Comparison of ENCODE assay signal across 8 mouse cellular contexts in genomic region chr11:102267480-102267879, GRCm38 (mm10). TPM values are rescaled to one million over a fixed set of nuclear protein-coding genes. Genes with fewer than 3 reads are reported as not detected.
A peak's percentile ranks its signal among the peaks of the same experiment; 100 is the strongest.
DNase-seq lines count a peak whose midpoint lies in the region; ATAC-seq lines count a peak whose summit lies in the region.

No protein-coding gene starts in this region.

- H3K27ac ChIP-seq in intestine, embryonic 16.5 days (ENCODE audit: low read length), result no peak overlapping the region
- no peak overlapping the region; the same call in 1 of the 2 replicates for H3K27ac ChIP-seq in limb, embryonic 11.5 days (replicated peaks; ENCODE audit: low read depth, low read length)
- 0 out of 2 replicates have a peak overlapping the region, but pooled peaks have one; percentile 26 for H3K27ac ChIP-seq in midbrain, embryonic 14.5 days (replicated peaks; ENCODE audit: low read depth, low read length)
- H3K27ac ChIP-seq in stomach, embryonic 14.5 days (ENCODE audit: low read length), result no peak overlapping the region

- WGBS in intestine, embryonic 16.5 days, result 5% methylated on average over 11 of the region's 11 CpGs
- 12% methylated on average over 11 of the region's 11 CpGs for WGBS in limb, embryonic 11.5 days
- 8% methylated on average over 11 of the region's 11 CpGs for whole genome bisulfite sequencing in midbrain, embryonic 14.5 days
- 6% methylated on average over 11 of the region's 11 CpGs for WGBS in stomach, embryonic 14.5 days

- H3K4me2 ChIP-seq in intestine, embryonic 16.5 days (ENCODE audit: low read depth, low read length), result no peak overlapping the region
- no peak overlapping the region for H3K4me2 ChIP-seq in limb, embryonic 11.5 days (ENCODE audit: low read depth, severe bottlenecking)
- H3K4me2 ChIP-seq in midbrain, embryonic 14.5 days (ENCODE audit: low read length), result no peak overlapping the region; the same call in 1 of the 2 replicates
- no peak overlapping the region for H3K4me2 ChIP-seq in stomach, embryonic 14.5 days (replicated peaks; ENCODE audit: low read depth, low read length)

- ATAC-seq in granulocyte monocyte progenitor cell, adult 5-6 weeks (replicated peaks; ENCODE audit: poor library complexity, severe bottlenecking), result peak; percentile 79
- peak; percentile 58 for ATAC-seq in intestine, embryonic 16.5 days
- no peak for ATAC-seq in limb, embryonic 11.5 days (ENCODE audit: insufficient number of reproducible peaks, low FRiP score, low TSS enrichment, low read depth)
- ATAC-seq in midbrain, embryonic 14.5 days (ENCODE audit: low FRiP score, low TSS enrichment), result no peak; the same call in 1 of the 2 replicates
- ATAC-seq in stomach, embryonic 14.5 days (ENCODE audit: insufficient number of reproducible peaks, insufficient read depth, low FRiP score, low read depth), result peak; percentile 60; the same call in 1 of the 2 replicates

- no peak overlapping the region for H3K4me3 ChIP-seq in intestine, embryonic 16.5 days (ENCODE audit: low read length)
- no peak overlapping the region for H3K4me3 ChIP-seq in limb, embryonic 11.5 days (ENCODE audit: low read depth, low read length)
- no peak overlapping the region for H3K4me3 ChIP-seq in midbrain, embryonic 14.5 days (replicated peaks; ENCODE audit: low read depth, low read length)
- H3K4me3 ChIP-seq in stomach, embryonic 14.5 days (ENCODE audit: low read depth, low read length), result no peak overlapping the region

- H3K9ac ChIP-seq in intestine, embryonic 16.5 days (ENCODE audit: low read depth, low read length), result peak overlapping the region; percentile 19; the same call in 1 of the 2 replicates
- peak overlapping the region; percentile 37; the same call in 1 of the 2 replicates for H3K9ac ChIP-seq in limb, embryonic 11.5 days (ENCODE audit: low read length)
- H3K9ac ChIP-seq in midbrain, embryonic 14.5 days (replicated peaks; ENCODE audit: low read length), result no peak overlapping the region; the same call in 1 of the 2 replicates
- H3K9ac ChIP-seq in stomach, embryonic 14.5 days (replicated peaks; ENCODE audit: low read depth, low read length), result no peak overlapping the region

- H3K27me3 ChIP-seq in intestine, embryonic 16.5 days (replicated peaks; ENCODE audit: control insufficient read depth, insufficient read depth, low read length), result no peaks in the 10 kb centered on the region
- H3K27me3 ChIP-seq in limb, embryonic 11.5 days (ENCODE audit: control insufficient read depth, insufficient read depth, low read length), result no peaks in the 10 kb centered on the region
- no peaks in the 10 kb centered on the region for H3K27me3 ChIP-seq in midbrain, embryonic 14.5 days (ENCODE audit: control insufficient read depth, insufficient read depth, low read length)
- no peaks in the 10 kb centered on the region for H3K27me3 ChIP-seq in stomach, embryonic 14.5 days (ENCODE audit: control insufficient read depth, insufficient read depth, low read length)

- peaks cover 5% of the 10 kb centered on the region for H3K4me1 ChIP-seq in intestine, embryonic 16.5 days (ENCODE audit: control insufficient read depth, insufficient read depth, low read length)
- no peaks in the 10 kb centered on the region for H3K4me1 ChIP-seq in limb, embryonic 11.5 days (ENCODE audit: control insufficient read depth, insufficient read depth, low read length)
- no peaks in the 10 kb centered on the region for H3K4me1 ChIP-seq in midbrain, embryonic 14.5 days (ENCODE audit: control insufficient read depth, insufficient read depth, low read length)
- H3K4me1 ChIP-seq in stomach, embryonic 14.5 days (ENCODE audit: control insufficient read depth, insufficient read depth, low read length), result no peaks in the 10 kb centered on the region; the same call in 1 of the 2 replicates

- DNase-seq in urinary bladder, adult 18-20 months (ENCODE audit: low spot score in 2 of 2), result peak; percentile 25 to 45
- no peak for DNase-seq in urinary bladder, adult 2 months (ENCODE audit: low spot score)
- peak; percentile 88 for DNase-seq in embryo, embryonic 11 days
- peak; percentile 81 for DNase-seq in limb, embryonic 11.5 days (ENCODE audit: low spot score)
- DNase-seq in midbrain, embryonic 14.5 days, result peak; percentile 87

- no peaks in the 10 kb centered on the region for H3K9me3 ChIP-seq in intestine, embryonic 16.5 days (ENCODE audit: control insufficient read depth, low read length)
- no peaks in the 10 kb centered on the region for H3K9me3 ChIP-seq in limb, embryonic 11.5 days (ENCODE audit: control insufficient read depth, low read length)
- H3K9me3 ChIP-seq in midbrain, embryonic 14.5 days (ENCODE audit: control insufficient read depth, low read length), result no peaks in the 10 kb centered on the region
- no peaks in the 10 kb centered on the region for H3K9me3 ChIP-seq in stomach, embryonic 14.5 days (ENCODE audit: control insufficient read depth, low read depth, low read length)

- peaks cover 7% of the 10 kb centered on the region; the same call in 1 of the 2 replicates for H3K36me3 ChIP-seq in intestine, embryonic 16.5 days (ENCODE audit: control insufficient read depth, insufficient read depth, low read length)
- H3K36me3 ChIP-seq in limb, embryonic 11.5 days (ENCODE audit: control insufficient read depth, insufficient read depth, low read length), result peaks cover 8% of the 10 kb centered on the region; the same call in 1 of the 2 replicates
- H3K36me3 ChIP-seq in midbrain, embryonic 14.5 days (ENCODE audit: control insufficient read depth, insufficient read depth, low read length), result no peaks in the 10 kb centered on the region
- H3K36me3 ChIP-seq in stomach, embryonic 14.5 days (ENCODE audit: control insufficient read depth, insufficient read depth, low read length), result peaks cover 2% of the 10 kb centered on the region; the same call in 1 of the 2 replicates

RNA-seq across cellular contexts. Expression of gene Asb16, which starts 1.1 kb away (rescaled TPM):
- polyA plus RNA-seq in urinary bladder, adult 2 months (2012; rRNA removed), result 0.63 and 0.65 TPM in 2 replicates
- total RNA-seq in granulocyte monocyte progenitor cell, adult 5-6 weeks (2014; fragmentation: Nextera tagmentation), result 1.1 and 3.4 TPM in 2 replicates
- total RNA-seq in granulocyte monocyte progenitor cell, adult 5-6 weeks (2017), result 0.17 and 0.31 TPM in 2 replicates
- polyA plus RNA-seq in intestine, embryonic 16.5 days (2015; fragmentation: Nextera tagmentation; extraction: Ambion mirVana), result 0.05 TPM in 2 replicates
- polyA plus RNA-seq in limb, embryonic 11.5 days (2014; fragmentation: Nextera tagmentation; extraction: Ambion mirVana), result 0.13 and 0.33 TPM in 2 replicates
- 0.12 TPM in 1 of 2 replicates, not detected in the other for polyA plus RNA-seq in midbrain, embryonic 14.5 days (2014; fragmentation: Nextera tagmentation; extraction: Ambion mirVana)
- polyA plus RNA-seq in stomach, embryonic 14.5 days (2014; fragmentation: Nextera tagmentation; extraction: Ambion mirVana), result not detected in 2 replicates

RNA-seq across cellular contexts. Expression of gene Tmub2, which starts 17.3 kb away (rescaled TPM):
- polyA plus RNA-seq in urinary bladder, adult 2 months (2012; rRNA removed), result 50.8 and 57.6 TPM in 2 replicates
- 22.7 and 34.6 TPM in 2 replicates for total RNA-seq in granulocyte monocyte progenitor cell, adult 5-6 weeks (2014; fragmentation: Nextera tagmentation)
- 17.2 and 32.6 TPM in 2 replicates for total RNA-seq in granulocyte monocyte progenitor cell, adult 5-6 weeks (2017)
- polyA plus RNA-seq in intestine, embryonic 16.5 days (2015; fragmentation: Nextera tagmentation; extraction: Ambion mirVana), result 52.0 and 54.3 TPM in 2 replicates
- polyA plus RNA-seq in limb, embryonic 11.5 days (2014; fragmentation: Nextera tagmentation; extraction: Ambion mirVana), result 46.7 and 51.5 TPM in 2 replicates
- 76.4 and 78.4 TPM in 2 replicates for polyA plus RNA-seq in midbrain, embryonic 14.5 days (2014; fragmentation: Nextera tagmentation; extraction: Ambion mirVana)
- 53.0 and 55.0 TPM in 2 replicates for polyA plus RNA-seq in stomach, embryonic 14.5 days (2014; fragmentation: Nextera tagmentation; extraction: Ambion mirVana)

RNA-seq across cellular contexts. Expression of gene BC030867, which starts 18.8 kb away (rescaled TPM):
- 0.41 TPM in 2 replicates for polyA plus RNA-seq in urinary bladder, adult 2 months (2012; rRNA removed)
- 26.7 and 28.6 TPM in 2 replicates for total RNA-seq in granulocyte monocyte progenitor cell, adult 5-6 weeks (2014; fragmentation: Nextera tagmentation)
- 5.6 and 8.6 TPM in 2 replicates for total RNA-seq in granulocyte monocyte progenitor cell, adult 5-6 weeks (2017)
- 12.4 and 15.9 TPM in 2 replicates for polyA plus RNA-seq in intestine, embryonic 16.5 days (2015; fragmentation: Nextera tagmentation; extraction: Ambion mirVana)
- 26.9 and 27.8 TPM in 2 replicates for polyA plus RNA-seq in limb, embryonic 11.5 days (2014; fragmentation: Nextera tagmentation; extraction: Ambion mirVana)
- 2.6 and 3.0 TPM in 2 replicates for polyA plus RNA-seq in midbrain, embryonic 14.5 days (2014; fragmentation: Nextera tagmentation; extraction: Ambion mirVana)
- 11.4 and 11.8 TPM in 2 replicates for polyA plus RNA-seq in stomach, embryonic 14.5 days (2014; fragmentation: Nextera tagmentation; extraction: Ambion mirVana)

RNA-seq across cellular contexts. Expression of gene Atxn7l3, which starts 29.0 kb away (rescaled TPM):
- 36.5 and 38.6 TPM in 2 replicates for polyA plus RNA-seq in urinary bladder, adult 2 months (2012; rRNA removed)
- total RNA-seq in granulocyte monocyte progenitor cell, adult 5-6 weeks (2014; fragmentation: Nextera tagmentation), result 20.0 and 28.7 TPM in 2 replicates
- 20.0 and 27.1 TPM in 2 replicates for total RNA-seq in granulocyte monocyte progenitor cell, adult 5-6 weeks (2017)
- 8.8 and 9.0 TPM in 2 replicates for polyA plus RNA-seq in intestine, embryonic 16.5 days (2015; fragmentation: Nextera tagmentation; extraction: Ambion mirVana)
- 20.0 and 22.1 TPM in 2 replicates for polyA plus RNA-seq in limb, embryonic 11.5 days (2014; fragmentation: Nextera tagmentation; extraction: Ambion mirVana)
- polyA plus RNA-seq in midbrain, embryonic 14.5 days (2014; fragmentation: Nextera tagmentation; extraction: Ambion mirVana), result 38.5 and 42.4 TPM in 2 replicates
- 18.7 and 19.0 TPM in 2 replicates for polyA plus RNA-seq in stomach, embryonic 14.5 days (2014; fragmentation: Nextera tagmentation; extraction: Ambion mirVana)

RNA-seq across cellular contexts. Expression of gene Hdac5, which starts 37.5 kb away (rescaled TPM):
- 58.1 and 75.4 TPM in 2 replicates for polyA plus RNA-seq in urinary bladder, adult 2 months (2012; rRNA removed)
- 28.5 and 33.5 TPM in 2 replicates for total RNA-seq in granulocyte monocyte progenitor cell, adult 5-6 weeks (2014; fragmentation: Nextera tagmentation)
- total RNA-seq in granulocyte monocyte progenitor cell, adult 5-6 weeks (2017), result 15.8 and 26.3 TPM in 2 replicates
- 54.8 and 55.5 TPM in 2 replicates for polyA plus RNA-seq in intestine, embryonic 16.5 days (2015; fragmentation: Nextera tagmentation; extraction: Ambion mirVana)
- 21.3 and 24.0 TPM in 2 replicates for polyA plus RNA-seq in limb, embryonic 11.5 days (2014; fragmentation: Nextera tagmentation; extraction: Ambion mirVana)
- polyA plus RNA-seq in midbrain, embryonic 14.5 days (2014; fragmentation: Nextera tagmentation; extraction: Ambion mirVana), result 54.4 and 56.6 TPM in 2 replicates
- polyA plus RNA-seq in stomach, embryonic 14.5 days (2014; fragmentation: Nextera tagmentation; extraction: Ambion mirVana), result 41.5 and 46.4 TPM in 2 replicates

Comparison
In these comparisons a context has a peak if more than half of its experiments do, and no peak if none do; other contexts are left out.
1. ATAC-seq: peak in granulocyte monocyte progenitor cell, adult 5-6 weeks (single experiment), intestine, embryonic 16.5 days (single experiment) and stomach, embryonic 14.5 days (single experiment); none in limb, embryonic 11.5 days (single experiment) and midbrain, embryonic 14.5 days (single experiment).
2. H3K9ac ChIP-seq: peak in intestine, embryonic 16.5 days (single experiment) and limb, embryonic 11.5 days (single experiment); none in midbrain, embryonic 14.5 days (single experiment) and stomach, embryonic 14.5 days (single experiment).